Mouse (Mus musculus) thymus, adult 2 months (tissue): Measurements from ENCODE around the gene Clasp2.

Source experiments
- CTCF ChIP-seq: fragments of 200-500 bp; IDR thresholded peaks from 2 replicates; pipeline ENCODE4 v1.5.1; 2012; ENCODE audit warnings: mild to moderate bottlenecking, control low read depth, low read length, moderate library complexity, borderline replicate concordance; ENCODE audit not compliant: control insufficient read depth, poor library complexity, insufficient read depth; ENCODE audit errors: extremely low read depth
- POLR2A ChIP-seq: fragments of 200-500 bp; IDR thresholded peaks from 2 replicates; pipeline ENCODE4 v1.6.1; 2012; ENCODE audit warnings: mild to moderate bottlenecking, low read length, control low read depth, moderate library complexity; ENCODE audit not compliant: control insufficient read depth, poor library complexity, insufficient read depth; ENCODE audit errors: extremely low read depth

- TF ChIP-seq CTCF: no peak
- no peak for TF ChIP-seq POLR2A
Measured at GRCm38 (mm10) chr9:113943372-113943771, 202.1 kb downstream of the Clasp2 start.
